Mouse (Mus musculus) spleen, adult 2 months (tissue): ENCODE measurements around the gene Sat2. TPM values are rescaled to one million over a fixed set of nuclear protein-coding genes. Genes with fewer than 3 reads are reported as not detected.
A peak's percentile ranks its signal among the peaks of the same experiment; 100 is the strongest.

Experiments used
- DNase-seq, 2 experiments: peaks; one replicate each; pipeline versions ENCODE4 v3.0.0 to v3.0.0-alpha.2; 2012 to 2021; ENCODE audit warnings: low spot score in 2 of 2, low read depth in 1 of 2
- H3K27ac ChIP-seq: fragments of 200-500 bp; 2 replicates; pipeline ENCODE4 v1.5.1; 2012; ENCODE audit warnings: low read length, inconsistent platforms; ENCODE audit not compliant: insufficient read depth
- H3K27me3 ChIP-seq: fragments of 200-500 bp; 2 replicates; pipeline ENCODE4 v1.6.1; 2012; ENCODE audit warnings: mild to moderate bottlenecking, moderate library complexity, low read length, inconsistent platforms; ENCODE audit not compliant: control insufficient read depth, insufficient read depth
- H3K36me3 ChIP-seq: fragments of 200-500 bp; 2 replicates; pipeline ENCODE4 v1.6.1; 2012; ENCODE audit warnings: mild to moderate bottlenecking, low read length, inconsistent platforms; ENCODE audit not compliant: control insufficient read depth, insufficient read depth
- H3K4me1 ChIP-seq: fragments of 200-500 bp; 2 replicates; pipeline ENCODE4 v1.6.1; 2011; ENCODE audit warnings: inconsistent platforms; ENCODE audit not compliant: control insufficient read depth, insufficient read depth, insufficient read length
- H3K4me3 ChIP-seq: fragments of 200-500 bp; 2 replicates; pipeline ENCODE4 v1.5.1; 2011; ENCODE audit warnings: mild to moderate bottlenecking, inconsistent platforms; ENCODE audit not compliant: insufficient read depth, insufficient read length; ENCODE audit errors: extremely low read depth
- CTCF ChIP-seq: fragments of 200-500 bp; IDR thresholded peaks from 2 replicates; pipeline ENCODE4 v1.5.1; 2011; ENCODE audit warnings: mild to moderate bottlenecking, inconsistent platforms; ENCODE audit not compliant: insufficient read depth, insufficient read length, insufficient replicate concordance; ENCODE audit errors: extremely low read depth
- POLR2A ChIP-seq: fragments of 200-500 bp; IDR thresholded peaks from 2 replicates; pipeline ENCODE4 v1.6.1; 2011; ENCODE audit warnings: low read depth, low read length, inconsistent platforms
- WGBS: fragments of 180-500 bp; shearing (Covaris S2); methylation state at CpG from one replicate; pipeline ENCODE4 v1.1.7; 2018; 5-methylcytosine and 5-hydroxymethylcytosine counted together
- polyA plus RNA-seq: library from polyadenylated mRNA; depleted of rRNA; stranded (reverse); fragments of >200 nt; gene quantifications from 2 replicates; pipeline ENCODE4 v1.2.3, GENCODE M21; 2012

Gene Sat2
- polyA plus RNA-seq, 1 experiment, result 1.1 TPM

- H3K4me3 ChIP-seq, result no peak overlapping the region
- no peak for DNase-seq
- H3K27me3 ChIP-seq, result peaks cover 5% of the 10 kb centered on the region
- TF ChIP-seq POLR2A, result no peak
- TF ChIP-seq CTCF, result no peak
- H3K4me1 ChIP-seq, result peaks cover 2% of the 10 kb centered on the region; the same call in 1 of the 2 replicates
- WGBS, result 77% methylated on average over 6 of the region's 6 CpGs
- H3K36me3 ChIP-seq, result no peaks in the 10 kb centered on the region
- no peak overlapping the region for H3K27ac ChIP-seq
These were observed 21.7 kb upstream of the Sat2 start for GRCm38 (mm10) chr11:69600098-69600497.

- TF ChIP-seq POLR2A (no peak), CTCF (no peak)
- peaks cover 12% of the 10 kb centered on the region for H3K27me3 ChIP-seq
- no peak overlapping the region for H3K4me3 ChIP-seq
- H3K36me3 ChIP-seq, result no peaks in the 10 kb centered on the region
- H3K4me1 ChIP-seq, result peaks cover 4% of the 10 kb centered on the region; the same call in 1 of the 2 replicates
- WGBS, result 73% methylated on average over 3 of the region's 3 CpGs
- no peak overlapping the region for H3K27ac ChIP-seq
- DNase-seq, result no peak
These were observed 20.1 kb upstream of the Sat2 start for GRCm38 (mm10) chr11:69601768-69602167.

GRCm38 (mm10) chr11:69603516-69603915 is 18.3 kb upstream of the Sat2 start:
- Histone ChIP-seq H3K4me3 (no peak overlapping the region), H3K27me3 (peaks cover 12% of the 10 kb centered on the region), H3K36me3 (no peaks in the 10 kb centered on the region), H3K27ac (no peak overlapping the region), H3K4me1 (peaks cover 4% of the 10 kb centered on the region; the same call in 1 of the 2 replicates)
- no peak for TF ChIP-seq POLR2A
- no peak for TF ChIP-seq CTCF
- no peak for DNase-seq
- WGBS, result 83% methylated on average over 8 of the region's 8 CpGs

GRCm38 (mm10) chr11:69604347-69604746 is 17.5 kb upstream of the Sat2 start:
- Histone ChIP-seq H3K27ac (no peak overlapping the region), H3K4me1 (peaks cover 4% of the 10 kb centered on the region; the same call in 1 of the 2 replicates), H3K4me3 (no peak overlapping the region), H3K27me3 (peaks cover 12% of the 10 kb centered on the region), H3K36me3 (no peaks in the 10 kb centered on the region)
- DNase-seq, result no peak
- TF ChIP-seq CTCF (no peak), POLR2A (no peak)
- WGBS, result 58% methylated on average over 3 of the region's 3 CpGs

- H3K27ac ChIP-seq, result peak overlapping the region; percentile 13; the same call in 1 of the 2 replicates
- peaks cover 4% of the 10 kb centered on the region; the same call in 1 of the 2 replicates for H3K4me1 ChIP-seq
- peaks cover 12% of the 10 kb centered on the region for H3K27me3 ChIP-seq
These were observed 16.8 kb upstream of the Sat2 start for GRCm38 (mm10) chr11:69604795-69605664.

GRCm38 (mm10) chr11:69605726-69606490 is 15.9 kb upstream of the Sat2 start, which contains the start of gene Atp1b2:
Gene Atp1b2 (minus strand): TSS chr11:69605942.
- 2% methylated on average over 32 of the region's 32 CpGs for WGBS
- peaks cover 4% of the 10 kb centered on the region; the same call in 1 of the 2 replicates for H3K4me1 ChIP-seq
- peaks cover 12% of the 10 kb centered on the region for H3K27me3 ChIP-seq
- H3K4me3 ChIP-seq, result peak within 1 kb of the TSS; percentile 56
- TF ChIP-seq CTCF (no peak), POLR2A (peak; percentile 22; the same call in 1 of the 2 replicates)
- peak in 1 of 2 experiments; percentile 36 for DNase-seq
- H3K36me3 ChIP-seq, result no peaks in the 10 kb centered on the region
- peak within 1 kb of the TSS; percentile 13; the same call in 1 of the 2 replicates for H3K27ac ChIP-seq

More at GRCm38 (mm10) chr11:69604795-69605664, 16.8 kb upstream of the Sat2 start:
- Histone ChIP-seq H3K36me3 (no peaks in the 10 kb centered on the region), H3K4me3 (peak overlapping the region; percentile 56)
- WGBS, result 3% methylated on average over 72 of the region's 73 CpGs
- DNase-seq, result no peak
- TF ChIP-seq POLR2A (no peak), CTCF (no peak)
